Mouse (Mus musculus): ENCODE measurements around the gene Gm17387.

Gm17387 gene

GRCm38 (mm10) chr7:141028831-141029230 lies at the start of gene Gm17387:
Gene Gm17387, plus strand, starts transcription at chr7:141029131.
- DNase-seq (ENCODE audit: low read depth): no peak

GRCm38 (mm10) chr7:140981704-140982103 lies 47.2 kb upstream of the Gm17387 start:
- peak; percentile 70 for DNase-seq (ENCODE audit: low read depth)

- peak; percentile 39 for DNase-seq (ENCODE audit: low read depth)
Measured at GRCm38 (mm10) chr7:140982971-140983370, 46.0 kb upstream of the Gm17387 start.

GRCm38 (mm10) chr7:140987182-140988138 lies 41.5 kb upstream of the Gm17387 start:
- peak; percentile 61 for DNase-seq (ENCODE audit: low read depth)

DNA sequence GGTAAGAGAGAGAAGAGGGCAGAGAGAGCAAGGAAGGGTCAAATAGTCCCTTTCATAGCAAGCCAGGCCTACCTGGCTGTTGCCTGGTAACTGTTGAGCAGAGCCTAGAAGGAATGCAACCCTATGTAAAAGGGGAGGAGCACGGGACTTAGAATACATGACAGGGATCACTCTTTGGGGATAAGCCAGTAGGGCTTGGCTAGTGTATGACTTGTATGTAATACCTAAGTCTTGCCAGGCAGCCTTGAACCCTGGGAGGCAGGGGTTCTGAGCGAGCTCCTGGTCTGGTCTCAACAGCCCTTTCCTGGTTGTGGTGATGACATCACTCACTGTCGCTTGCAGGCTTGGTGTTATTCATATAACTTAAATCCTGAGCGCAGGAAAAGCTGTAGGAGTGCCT lies 39.9 kb upstream of the Gm17387 start:
- DNase-seq (ENCODE audit: low read depth): peak; percentile 43

DNA sequence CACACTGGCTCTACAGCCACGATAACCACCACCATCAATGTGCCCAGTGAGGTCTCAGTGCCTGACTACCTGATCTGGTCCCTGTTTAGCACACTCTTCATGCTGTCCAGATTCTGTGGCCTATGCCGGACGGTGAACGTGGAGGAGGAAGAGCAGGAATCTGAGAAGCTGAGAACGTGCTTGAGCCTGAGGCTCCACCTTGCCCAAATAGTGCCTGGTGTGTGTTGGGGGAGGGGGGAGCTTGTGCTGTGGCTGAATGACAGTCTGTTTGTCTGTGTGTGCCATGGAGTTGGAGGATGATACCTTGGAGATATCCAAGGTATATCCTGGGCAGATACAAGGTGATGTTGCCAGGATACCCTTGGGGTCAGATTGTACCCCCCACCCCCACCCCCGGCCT lies 38.7 kb upstream of the Gm17387 start:
- peak; percentile 54 for DNase-seq (ENCODE audit: low read depth)

- peak; percentile 66 for DNase-seq (ENCODE audit: low read depth)
Measured at GRCm38 (mm10) chr7:140990622-140991021, 38.3 kb upstream of the Gm17387 start.

DNA sequence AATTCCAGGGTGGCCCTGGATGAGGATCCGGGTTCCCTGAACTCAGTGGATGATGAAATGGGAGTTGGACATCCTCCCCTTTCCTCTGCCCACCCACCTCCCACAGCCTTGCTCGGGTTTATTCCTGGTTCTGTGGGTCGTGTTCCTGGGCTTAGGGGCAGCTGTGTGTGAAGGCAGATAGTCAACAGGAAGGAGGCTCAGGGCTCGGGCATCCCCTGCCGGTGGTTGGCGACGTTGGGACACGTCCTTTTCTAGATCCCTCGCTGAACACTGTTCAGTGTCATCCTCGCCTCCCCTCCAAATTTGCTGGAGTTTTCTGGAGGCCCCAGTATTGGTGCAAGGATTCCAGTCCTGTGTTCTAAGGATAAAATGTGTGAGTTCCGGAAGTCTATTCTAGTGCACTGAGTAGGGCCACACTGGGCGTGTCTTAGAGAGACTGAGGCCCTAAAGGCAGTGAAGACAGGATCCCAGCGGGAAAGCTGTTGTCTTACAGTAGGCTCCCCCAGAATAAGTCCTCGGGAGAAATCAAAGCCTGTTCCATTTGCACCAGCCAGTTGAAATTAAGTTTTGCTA lies 37.7 kb upstream of the Gm17387 start:
- DNase-seq (ENCODE audit: low read depth): peak; percentile 73

- DNase-seq (ENCODE audit: low read depth): peak; percentile 50
Measured at GRCm38 (mm10) chr7:140997817-140998216, 31.1 kb upstream of the Gm17387 start.

- peak; percentile 85 for DNase-seq (ENCODE audit: low read depth)
Measured at GRCm38 (mm10) chr7:140998853-140999700, 29.9 kb upstream of the Gm17387 start.

GRCm38 (mm10) chr7:141000881-141001708 lies 27.8 kb upstream of the Gm17387 start:
- no peak for DNase-seq (ENCODE audit: low read depth)

DNA sequence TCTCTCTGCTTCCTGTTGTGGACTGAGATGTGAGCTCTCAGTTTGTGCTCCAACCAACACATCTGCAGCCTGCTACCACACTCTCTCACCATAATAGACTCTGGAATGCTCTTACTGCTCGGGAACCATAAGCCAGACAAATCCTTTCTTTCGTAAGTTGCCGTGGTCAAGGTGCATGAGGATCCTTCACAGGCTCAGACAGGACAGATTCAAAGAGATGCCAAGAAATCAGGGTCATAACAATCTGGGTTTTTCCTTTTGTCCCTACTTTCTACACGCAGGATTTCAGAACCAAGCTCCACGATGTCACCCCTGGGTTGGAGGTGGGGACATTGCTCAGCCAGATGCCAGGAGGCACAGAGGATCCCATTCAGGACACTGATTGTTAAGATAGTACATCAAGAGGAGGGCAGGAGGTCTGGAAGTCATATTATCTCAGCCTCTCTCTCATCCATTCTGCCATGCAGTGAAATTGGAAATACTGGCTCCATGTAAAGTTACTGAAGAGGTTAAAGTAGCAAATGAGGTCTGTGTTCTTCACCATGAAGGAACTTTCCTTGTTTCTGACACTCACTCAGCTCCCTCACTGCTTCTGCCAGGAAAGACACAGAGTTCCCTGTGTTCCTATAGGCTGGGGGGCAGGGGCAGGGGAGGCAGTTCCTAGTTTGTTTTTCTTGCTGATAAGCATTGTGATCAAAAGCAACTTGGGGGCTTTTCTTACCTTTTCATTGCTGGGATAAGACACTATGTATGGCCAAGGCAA lies 25.5 kb upstream of the Gm17387 start:
- DNase-seq (ENCODE audit: low read depth): no peak

DNA sequence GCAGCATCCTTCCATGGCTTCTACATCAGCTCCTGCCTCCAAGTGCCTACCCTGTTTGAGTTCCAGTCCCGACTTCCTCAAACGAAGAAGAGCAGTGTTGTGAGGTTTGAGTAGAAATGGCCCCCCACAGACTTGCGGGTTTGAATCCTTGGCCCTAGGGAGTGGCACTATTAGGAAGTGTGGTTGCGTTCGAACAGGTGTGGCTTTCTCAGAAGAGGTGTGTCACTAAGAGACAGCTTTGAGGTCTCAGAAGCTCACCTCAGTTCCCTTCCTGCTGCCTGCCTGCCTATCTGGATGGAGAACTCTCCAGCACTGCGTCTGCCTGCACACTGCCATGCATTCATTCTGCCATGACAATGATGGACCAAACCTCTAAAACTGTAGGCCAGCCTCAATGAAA lies 22.5 kb upstream of the Gm17387 start:
- peak; percentile 67 for DNase-seq (ENCODE audit: low read depth)

DNA sequence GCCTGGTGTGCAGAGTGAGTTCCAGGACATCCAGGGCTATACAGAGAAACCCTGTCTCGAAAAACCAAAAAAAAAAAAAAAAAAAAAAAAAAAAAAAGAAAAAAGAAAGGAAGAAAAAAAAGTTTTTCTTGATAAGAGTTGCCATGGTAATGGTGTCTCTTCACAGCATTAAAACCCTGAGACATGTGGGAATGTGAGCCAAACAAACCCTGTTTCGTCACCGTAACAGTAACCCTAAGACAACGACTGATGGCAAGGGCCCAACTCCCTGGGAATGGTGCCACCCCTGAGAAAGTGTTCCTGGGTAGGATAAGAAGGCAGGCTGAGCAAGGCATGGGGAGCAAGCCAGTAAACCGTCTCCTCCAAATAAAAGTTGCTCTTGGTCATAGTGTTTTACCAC lies 22.0 kb upstream of the Gm17387 start:
- DNase-seq (ENCODE audit: low read depth): no peak

- DNase-seq (ENCODE audit: low read depth): peak; percentile 61
Measured at GRCm38 (mm10) chr7:141008312-141008761, 20.6 kb upstream of the Gm17387 start.

GRCm38 (mm10) chr7:141008938-141009660 lies 19.8 kb upstream of the Gm17387 start:
- peak; percentile 87 for DNase-seq (ENCODE audit: low read depth)

GRCm38 (mm10) chr7:141009665-141010064 lies 19.3 kb upstream of the Gm17387 start:
- DNase-seq (ENCODE audit: low read depth): no peak

- peak; percentile 52 for DNase-seq (ENCODE audit: low read depth)
Measured at GRCm38 (mm10) chr7:141010593-141010992, 18.3 kb upstream of the Gm17387 start, which contains the start of gene Ifitm3. Gene Ifitm3, minus strand, starts transcription at chr7:141010770.

DNA sequence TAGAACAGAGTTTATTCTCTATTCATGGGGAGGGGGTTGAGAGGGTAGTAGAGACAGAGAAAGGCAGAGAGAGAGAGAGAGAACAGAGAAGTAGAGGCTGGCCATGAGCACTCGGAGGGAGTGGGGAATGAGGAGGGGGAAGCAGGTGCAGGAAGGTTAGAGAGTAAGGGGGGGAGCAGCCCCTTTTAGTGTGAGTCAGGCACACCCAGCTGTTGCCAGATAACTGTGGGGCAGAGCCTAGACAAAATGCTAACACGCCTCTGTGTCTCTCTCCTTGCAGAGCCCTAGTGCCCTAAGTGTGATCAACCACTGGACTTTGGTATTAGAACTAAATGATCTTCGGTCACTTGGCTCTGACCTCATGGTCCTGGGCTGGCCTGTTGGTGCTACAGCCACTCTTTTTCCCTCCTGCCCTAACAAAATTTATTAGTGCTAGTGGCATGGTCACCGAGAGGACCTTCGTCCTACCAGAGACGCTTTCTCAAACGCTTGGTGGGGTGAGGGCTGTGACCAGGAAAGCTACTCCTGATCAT lies 17.6 kb upstream of the Gm17387 start:
- DNase-seq (ENCODE audit: low read depth): no peak
